ENCODE assay signal across 12 mouse cellular contexts in genomic region chr10:44589352-44589751, GRCm38 (mm10).
DNase-seq lines count a peak whose midpoint lies in the region; ATAC-seq and TF ChIP-seq lines count a peak whose summit lies in the region.
"Had no signal": no experiment of that assay in that cellular context is flagged by ENCODE, and none has a peak within 500 bp of the region (broad histone marks: within the 10 kb centered on the region; RNA-seq: fewer than 3 reads in every experiment).

No protein-coding gene starts in this region.

- no peak overlapping the region for H3K9ac ChIP-seq in intestine, embryonic 16.5 days (ENCODE audit: low read depth, low read length)
- no peak overlapping the region for H3K9ac ChIP-seq in intestine, postnatal 0 days (ENCODE audit: low read depth, low read length)
- H3K9ac ChIP-seq: hindbrain, embryonic 13.5 days; liver, embryonic 13.5 days had no signal

- ATAC-seq in intestine, embryonic 16.5 days: peak; percentile 26; the same call in 1 of the 2 replicates
- no peak for ATAC-seq in intestine, postnatal 0 days

- no peak for TF ChIP-seq CTCF in intestine, postnatal 0 days (IDR thresholded peaks at IDR 0.05; ENCODE audit: low read depth)

- H3K4me3 ChIP-seq in intestine, embryonic 16.5 days (ENCODE audit: low read length): no peak overlapping the region
- no peak overlapping the region for H3K4me3 ChIP-seq in intestine, postnatal 0 days (ENCODE audit: low read depth, low read length)
- H3K4me3 ChIP-seq in hindbrain, embryonic 10.5 days: no peak overlapping the region
- H3K4me3 ChIP-seq: hindbrain, embryonic 13.5 days; left cerebral cortex, adult 2 months; liver, embryonic 13.5 days had no signal

- H3K4me2 ChIP-seq in intestine, embryonic 16.5 days (ENCODE audit: low read depth, low read length): no peak overlapping the region
- H3K4me2 ChIP-seq in intestine, postnatal 0 days (replicated peaks; ENCODE audit: low read depth): no peak overlapping the region
- H3K4me2 ChIP-seq: hindbrain, embryonic 13.5 days; liver, embryonic 13.5 days had no signal

- H3K27me3 ChIP-seq in intestine, embryonic 16.5 days (replicated peaks; ENCODE audit: control insufficient read depth, insufficient read depth, low read length): no peaks in the 10 kb centered on the region
- H3K27me3 ChIP-seq in intestine, postnatal 0 days (replicated peaks; ENCODE audit: control insufficient read depth, insufficient read depth, low read length): no peaks in the 10 kb centered on the region
- no peaks in the 10 kb centered on the region for H3K27me3 ChIP-seq in hindbrain, embryonic 10.5 days (ENCODE audit: insufficient read depth, poor library complexity, severe bottlenecking)
- H3K27me3 ChIP-seq: hindbrain, embryonic 13.5 days; liver, embryonic 13.5 days had no signal

- H3K27ac ChIP-seq in intestine, embryonic 16.5 days (ENCODE audit: low read length): no peak overlapping the region
- H3K27ac ChIP-seq in intestine, postnatal 0 days (ENCODE audit: low read depth, low read length): no peak overlapping the region
- H3K27ac ChIP-seq in hindbrain, embryonic 10.5 days: no peak overlapping the region
- H3K27ac ChIP-seq: hindbrain, embryonic 13.5 days; kidney, postnatal 0 days; left cerebral cortex, adult 2 months; liver, embryonic 13.5 days had no signal

- peak; percentile 50 for DNase-seq in A20 (ENCODE audit: low read depth, low spot score)
- DNase-seq in adrenal gland, postnatal 14 days: peak; percentile 35
- DNase-seq in lung, postnatal 36 days: peak; percentile 77
- DNase-seq in retina, embryonic 14.5 days (ENCODE audit: low spot score): no peak
- no peak for DNase-seq in hindbrain, embryonic 10.5 days (ENCODE audit: low spot score)
- DNase-seq: embryo, embryonic 11 days; liver, embryonic 13.5 days had no signal

- H3K4me1 ChIP-seq in intestine, embryonic 16.5 days (ENCODE audit: control insufficient read depth, insufficient read depth, low read length): no peaks in the 10 kb centered on the region; the same call in 1 of the 2 replicates
- no peaks in the 10 kb centered on the region; the same call in 1 of the 2 replicates for H3K4me1 ChIP-seq in intestine, postnatal 0 days (replicated peaks; ENCODE audit: control insufficient read depth, insufficient read depth, low read length)
- H3K4me1 ChIP-seq in hindbrain, embryonic 10.5 days (replicated peaks): no peaks in the 10 kb centered on the region
- H3K4me1 ChIP-seq: hindbrain, embryonic 13.5 days; liver, embryonic 13.5 days had no signal

- H3K9me3 ChIP-seq in intestine, embryonic 16.5 days (ENCODE audit: control insufficient read depth, low read length): no peaks in the 10 kb centered on the region
- no peaks in the 10 kb centered on the region for H3K9me3 ChIP-seq in intestine, postnatal 0 days (ENCODE audit: control insufficient read depth)
- no peaks in the 10 kb centered on the region for H3K9me3 ChIP-seq in hindbrain, embryonic 10.5 days
- H3K9me3 ChIP-seq: hindbrain, embryonic 13.5 days; liver, embryonic 13.5 days had no signal

- no peaks in the 10 kb centered on the region for H3K36me3 ChIP-seq in intestine, embryonic 16.5 days (ENCODE audit: control insufficient read depth, insufficient read depth, low read length)
- H3K36me3 ChIP-seq in intestine, postnatal 0 days (ENCODE audit: control insufficient read depth, insufficient read depth): no peaks in the 10 kb centered on the region
- no peaks in the 10 kb centered on the region for H3K36me3 ChIP-seq in hindbrain, embryonic 10.5 days
- H3K36me3 ChIP-seq: hindbrain, embryonic 13.5 days; liver, embryonic 13.5 days had no signal

Comparison
In these comparisons a context has a peak if more than half of its experiments do, and no peak if none do; other contexts are left out.
1. DNase-seq: peak in A20 (single experiment), adrenal gland, postnatal 14 days (single experiment) and lung, postnatal 36 days (single experiment); none in retina, embryonic 14.5 days (single experiment) and hindbrain, embryonic 10.5 days (single experiment).